Mouse (Mus musculus) heart, embryonic 13.5 days (tissue): ENCODE data around the gene Serpina1f. TPM values are rescaled to one million over a fixed set of nuclear protein-coding genes. Genes with fewer than 3 reads are reported as not detected.
"Not testable (repeated sequence)": the region's sequence is repeated elsewhere in the genome, so short reads cannot be mapped to it uniquely, and the experiment has no call there.

Source experiments
- ATAC-seq: fragments of 200-750 bp; cut with Nextera tagmentation; 2 replicates; pipeline ENCODE4 v1.8.0; 2017; ENCODE audit warnings: moderate TSS enrichment; ENCODE audit not compliant: insufficient number of reproducible peaks, low FRiP score, low TSS enrichment; ENCODE audit errors: extremely low read depth
- H3K27ac ChIP-seq: fragments of 300-500 bp; sonication (generic); replicated peaks from 2 replicates; pipeline ENCODE4 v1.5.1; 2015; ENCODE audit warnings: moderate library complexity, mild to moderate bottlenecking, inconsistent platforms
- H3K27me3 ChIP-seq: fragments of 300-500 bp; sonication (generic); replicated peaks from 2 replicates; pipeline ENCODE4 v1.6.1; 2015; ENCODE audit warnings: mild to moderate bottlenecking, inconsistent platforms
- H3K36me3 ChIP-seq: fragments of 300-500 bp; sonication (generic); 2 replicates; pipeline ENCODE4 v1.6.1; 2015; ENCODE audit warnings: mild to moderate bottlenecking, inconsistent platforms
- H3K4me1 ChIP-seq: fragments of 300-500 bp; sonication (generic); 2 replicates; pipeline ENCODE4 v1.6.1; 2015; ENCODE audit warnings: inconsistent platforms
- H3K4me2 ChIP-seq: fragments of 300-500 bp; sonication (generic); 2 replicates; pipeline ENCODE4 v1.6.1; 2015; ENCODE audit warnings: inconsistent platforms, mild to moderate bottlenecking, moderate library complexity
- H3K4me3 ChIP-seq: fragments of 300-500 bp; sonication (generic); 2 replicates; pipeline ENCODE4 v1.5.1; 2015; ENCODE audit warnings: moderate library complexity, mild to moderate bottlenecking, inconsistent platforms
- H3K9ac ChIP-seq: fragments of 300-500 bp; sonication (generic); 2 replicates; pipeline ENCODE4 v1.6.1; 2015; ENCODE audit warnings: inconsistent platforms, mild to moderate bottlenecking, moderate library complexity
- H3K9me3 ChIP-seq: fragments of 300-500 bp; sonication (generic); 2 replicates; pipeline ENCODE4 v1.6.1; 2016; ENCODE audit warnings: inconsistent platforms
- WGBS: fragments of 180-500 bp; shearing (Covaris S2); methylation state at CpG from one replicate; pipeline ENCODE4 v1.1.7; 2015; ENCODE audit warnings: mixed read lengths; 5-methylcytosine and 5-hydroxymethylcytosine counted together
- polyA plus RNA-seq: library from polyadenylated mRNA; unstranded; fragments of >200 nt; fragmentation: Nextera tagmentation; extraction: Ambion mirVana; gene quantifications from 2 replicates; pipeline ENCODE4 v1.2.1, GENCODE M21; 2015

The Serpina1f gene
- polyA plus RNA-seq, result not detected in 2 replicates

DNA sequence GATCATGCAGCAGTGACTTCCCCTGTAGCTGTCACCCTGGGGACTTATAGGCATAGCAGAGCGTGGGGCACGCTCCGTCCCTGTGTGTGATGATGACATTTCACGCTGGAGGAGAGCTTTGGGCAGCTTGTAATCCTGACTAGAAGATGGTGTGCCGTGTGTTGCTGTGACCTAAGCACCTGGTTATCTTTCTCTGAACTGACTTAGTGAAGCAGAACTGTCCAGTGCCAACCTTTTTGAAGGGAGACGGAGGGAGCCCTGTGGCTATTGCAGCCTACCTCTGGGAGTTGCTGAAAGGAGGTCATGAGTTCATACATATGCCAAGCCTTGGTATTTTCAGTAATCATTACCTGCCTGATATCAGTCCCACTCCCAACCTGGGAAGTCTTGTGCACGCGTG lies at the start of gene Serpina1f:
TSS of gene Serpina1f (minus strand) at position 101 of the 400 bp plus-strand sequence.
- Histone ChIP-seq H3K27ac (no peak within 1 kb of the TSS), H3K9me3 (no peaks in the 10 kb centered on the region), H3K4me2 (no peak within 1 kb of the TSS), H3K4me1 (no peaks in the 10 kb centered on the region; the same call in 1 of the 2 replicates), H3K9ac (no peak within 1 kb of the TSS), H3K4me3 (no peak within 1 kb of the TSS), H3K27me3 (no peaks in the 10 kb centered on the region), H3K36me3 (no peaks in the 10 kb centered on the region)
- no peak for ATAC-seq
- WGBS, result 78% methylated on average over 8 of the region's 8 CpGs

DNA sequence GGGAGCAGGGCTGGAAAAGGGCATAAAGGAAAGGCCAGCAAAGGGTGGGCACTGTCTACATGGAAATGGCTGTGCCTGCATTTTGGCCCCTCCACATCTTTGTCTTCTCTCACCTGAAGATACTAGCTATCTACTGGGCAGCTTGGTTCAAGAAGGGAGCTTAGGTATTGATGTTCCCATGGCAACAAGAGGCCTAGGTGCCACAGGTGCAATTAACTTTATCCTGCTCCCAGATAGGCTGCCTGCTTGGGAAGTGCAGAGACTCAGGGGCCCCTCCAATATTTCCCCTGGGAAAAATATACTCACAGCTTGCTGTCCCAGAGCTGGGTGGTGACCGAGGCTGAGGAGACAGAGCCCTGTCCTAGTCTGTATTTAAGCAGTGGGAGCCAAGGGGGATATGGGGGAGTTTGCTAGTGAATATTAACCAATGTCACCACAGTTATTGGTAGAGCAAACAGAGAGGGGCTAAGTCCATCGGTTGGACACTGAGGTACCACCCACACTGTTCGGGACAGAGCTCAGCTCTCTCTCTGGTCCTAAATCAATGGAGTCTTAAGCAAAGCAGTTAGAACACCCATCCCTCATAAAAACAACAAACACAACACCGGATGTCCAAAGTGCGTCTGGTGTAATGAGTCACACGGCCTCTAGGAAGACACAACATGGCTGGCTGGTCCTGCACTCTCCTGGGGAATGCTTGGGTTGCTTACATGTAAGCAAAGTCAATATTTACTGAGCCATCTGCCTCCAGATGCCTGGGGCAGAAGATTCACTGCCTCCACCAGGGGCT lies 42.7 kb upstream of the Serpina1f start:
- ATAC-seq, H3K27ac ChIP-seq, H3K4me2 ChIP-seq, H3K27me3 ChIP-seq, H3K4me1 ChIP-seq, H3K9ac ChIP-seq, H3K4me3 ChIP-seq, H3K36me3 ChIP-seq, H3K9me3 ChIP-seq: not testable (repeated sequence)
- WGBS, result 80% methylated on average over 6 of the region's 6 CpGs

DNA sequence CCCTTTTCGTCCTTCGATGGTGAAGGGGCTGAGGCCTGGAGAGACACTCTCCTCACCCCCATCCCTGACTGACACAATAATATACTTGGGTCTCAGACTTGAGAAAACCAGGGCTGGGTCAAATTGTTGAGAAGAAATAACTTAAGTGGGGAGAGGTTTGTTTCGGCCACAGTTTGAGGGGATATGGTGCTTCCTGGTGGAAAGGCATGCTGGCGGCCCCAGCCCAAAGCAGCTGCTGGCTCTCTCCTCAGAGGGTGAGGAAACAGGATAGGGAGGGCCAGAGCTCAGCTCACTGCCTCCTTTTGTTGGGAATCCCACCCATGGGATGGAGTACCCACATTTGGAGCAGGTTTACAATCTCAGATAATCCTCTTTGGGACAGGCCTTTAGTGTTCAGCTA lies 40.2 kb upstream of the Serpina1f start:
- not testable (repeated sequence) for H3K4me3 ChIP-seq
- WGBS, result 68% methylated on average over 4 of the region's 4 CpGs

DNA sequence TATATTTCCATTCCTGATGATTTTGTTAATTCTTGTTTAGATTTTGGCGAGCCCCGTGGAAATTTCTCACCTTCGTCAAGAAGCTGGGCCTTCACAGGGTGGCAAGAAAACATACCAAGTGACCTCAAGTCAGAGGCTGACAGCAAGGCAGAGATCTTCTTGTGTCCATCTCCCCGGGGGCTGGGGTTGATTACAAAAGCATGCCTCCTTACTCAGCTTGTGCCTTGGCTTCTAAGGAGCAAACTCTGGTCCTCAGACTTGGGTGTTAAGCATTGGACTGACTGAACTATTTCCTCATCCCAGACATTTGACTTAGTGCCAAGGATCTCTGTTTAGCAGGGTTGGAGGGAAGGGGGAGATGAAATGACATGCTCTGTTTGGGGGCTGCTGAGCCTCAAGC lies 39.8 kb upstream of the Serpina1f start:
- WGBS, result 68% methylated on average over 4 of the region's 4 CpGs
- not testable (repeated sequence) for H3K4me3 ChIP-seq, H3K36me3 ChIP-seq, ATAC-seq, H3K4me1 ChIP-seq, H3K9ac ChIP-seq, H3K4me2 ChIP-seq, H3K27me3 ChIP-seq, H3K9me3 ChIP-seq, H3K27ac ChIP-seq

More for the DNA sequence above, 40.2 kb upstream of the Serpina1f start:
- H3K9ac ChIP-seq, H3K9me3 ChIP-seq, ATAC-seq, H3K27me3 ChIP-seq, H3K27ac ChIP-seq, H3K4me1 ChIP-seq, H3K36me3 ChIP-seq, H3K4me2 ChIP-seq: not testable (repeated sequence)

GRCm38 (mm10) chr12:103711537-103711936 lies 16.2 kb upstream of the Serpina1f start:
- 68% methylated on average over 3 of the region's 3 CpGs for WGBS
- Histone ChIP-seq H3K36me3 (no peaks in the 10 kb centered on the region), H3K27ac (no peak overlapping the region), H3K4me2 (no peak overlapping the region), H3K9me3 (no peaks in the 10 kb centered on the region), H3K9ac (no peak overlapping the region), H3K4me3 (no peak overlapping the region), H3K4me1 (peaks cover 7% of the 10 kb centered on the region; the same call in 1 of the 2 replicates), H3K27me3 (no peaks in the 10 kb centered on the region)
- ATAC-seq, result no peak

DNA sequence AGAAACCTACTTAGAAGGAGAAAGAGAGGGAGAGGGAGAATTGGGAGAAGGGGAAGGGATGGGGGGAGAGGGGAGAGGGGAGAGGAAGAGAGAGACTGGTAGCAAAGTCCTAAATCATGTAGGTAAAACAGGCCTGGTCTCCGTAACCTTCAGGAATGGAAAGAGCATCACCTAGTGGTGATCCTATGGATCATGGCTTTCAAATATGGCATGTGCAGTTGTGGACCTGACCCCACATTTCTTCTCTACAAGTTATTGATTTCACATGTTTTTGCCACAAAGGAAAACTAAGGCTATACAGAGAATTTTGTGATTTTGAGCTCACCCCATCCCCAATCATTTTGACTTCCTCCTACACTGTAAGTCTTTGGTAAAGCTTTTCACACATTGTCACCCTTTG lies 15.1 kb upstream of the Serpina1f start:
- WGBS, result 38% methylated on average over 1 of the region's 1 CpGs
- Histone ChIP-seq H3K4me2 (no peak overlapping the region), H3K36me3 (no peaks in the 10 kb centered on the region), H3K4me3 (no peak overlapping the region), H3K9ac (no peak overlapping the region), H3K4me1 (peaks cover 7% of the 10 kb centered on the region; the same call in 1 of the 2 replicates), H3K27ac (no peak overlapping the region), H3K9me3 (no peaks in the 10 kb centered on the region), H3K27me3 (no peaks in the 10 kb centered on the region)
- ATAC-seq, result no peak

DNA sequence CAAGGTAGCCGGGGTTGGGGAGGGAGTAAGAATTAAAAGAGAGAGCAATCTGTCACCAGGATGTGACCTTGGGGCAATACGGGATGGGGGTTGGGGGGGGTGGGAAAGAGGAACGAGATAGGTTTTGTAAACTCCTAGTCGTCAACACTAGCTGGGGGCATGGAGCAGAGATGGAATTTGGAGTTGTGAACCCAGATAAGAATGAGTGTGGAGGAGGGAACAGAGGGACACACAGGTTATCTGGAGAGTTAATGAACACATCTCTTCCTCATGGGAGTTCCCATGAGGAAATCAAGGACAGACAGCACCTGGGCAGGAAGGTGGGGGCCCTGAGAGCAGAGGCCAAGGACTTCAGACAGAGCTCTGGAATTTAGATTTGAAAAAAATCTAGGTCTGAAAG lies 10.8 kb upstream of the Serpina1f start:
- Histone ChIP-seq H3K27ac (no peak overlapping the region), H3K4me1 (peaks cover 7% of the 10 kb centered on the region; the same call in 1 of the 2 replicates), H3K4me3 (no peak overlapping the region), H3K9ac (no peak overlapping the region), H3K36me3 (no peaks in the 10 kb centered on the region), H3K4me2 (no peak overlapping the region), H3K27me3 (no peaks in the 10 kb centered on the region), H3K9me3 (no peaks in the 10 kb centered on the region)
- ATAC-seq, result no peak
- 34% methylated on average over 4 of the region's 4 CpGs for WGBS

DNA sequence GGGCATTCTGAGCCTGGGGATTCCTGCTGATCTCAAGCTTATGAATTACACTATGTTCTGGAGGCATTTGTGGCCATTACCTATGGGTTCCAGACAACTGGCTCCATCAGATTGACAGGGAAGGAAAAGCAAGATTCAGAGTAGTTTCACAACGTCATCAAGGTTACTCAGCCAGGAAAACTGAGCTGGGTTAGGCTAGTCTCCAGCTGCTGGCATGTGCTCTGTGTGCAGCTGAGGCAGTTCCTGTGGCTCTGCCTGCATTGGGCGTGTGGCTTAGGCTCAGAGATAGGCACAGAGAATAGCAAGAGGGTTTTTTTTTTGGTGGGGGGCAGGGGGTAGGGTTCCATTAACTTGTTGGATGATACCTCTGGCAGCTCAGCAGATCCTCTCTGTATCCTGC lies 10.2 kb upstream of the Serpina1f start:
- Histone ChIP-seq H3K4me2 (no peak overlapping the region), H3K9me3 (no peaks in the 10 kb centered on the region)
- 53% methylated on average over 2 of the region's 2 CpGs for WGBS

DNA sequence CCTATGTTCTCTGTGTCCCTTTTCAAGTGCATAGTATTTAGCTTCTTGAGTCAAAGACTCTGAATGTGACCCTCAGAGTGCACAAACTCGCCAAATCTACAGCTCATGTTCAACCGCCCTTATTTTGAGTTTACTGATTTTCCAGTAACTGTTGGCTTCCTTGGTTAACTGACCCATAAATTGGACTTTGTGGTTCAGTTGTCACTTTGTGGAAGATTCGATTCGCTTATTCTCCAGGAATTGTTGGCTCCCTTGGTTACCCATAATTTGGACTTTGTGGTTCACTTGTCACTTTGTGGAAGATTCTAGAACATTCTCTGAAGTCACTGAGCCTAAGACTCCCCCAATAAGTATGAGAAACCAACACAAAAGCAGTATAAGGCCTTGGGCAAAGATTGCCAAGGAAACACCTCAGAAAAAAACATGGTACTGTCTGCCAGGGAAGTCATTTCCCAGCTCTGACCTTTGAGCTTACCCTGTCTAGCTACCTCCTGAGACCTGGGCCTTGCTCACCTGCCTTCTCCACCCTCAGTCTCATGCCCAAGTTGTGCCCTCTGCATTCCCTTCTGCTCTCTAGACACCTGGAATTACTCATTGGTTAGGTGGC lies 4.9 kb upstream of the Serpina1f start:
- Histone ChIP-seq H3K9ac (no peak overlapping the region), H3K27ac (no peak overlapping the region), H3K4me1 (no peaks in the 10 kb centered on the region; the same call in 1 of the 2 replicates), H3K27me3 (no peaks in the 10 kb centered on the region), H3K4me3 (no peak overlapping the region), H3K36me3 (no peaks in the 10 kb centered on the region), H3K9me3 (no peaks in the 10 kb centered on the region), H3K4me2 (no peak overlapping the region)
- WGBS, result 74% methylated on average over 4 of the region's 4 CpGs
- no peak for ATAC-seq

More for the DNA sequence above, 10.2 kb upstream of the Serpina1f start:
- H3K4me1 ChIP-seq, result peaks cover 7% of the 10 kb centered on the region; the same call in 1 of the 2 replicates
- H3K9ac ChIP-seq, result no peak overlapping the region
- no peaks in the 10 kb centered on the region for H3K27me3 ChIP-seq
- no peak for ATAC-seq
- no peak overlapping the region for H3K4me3 ChIP-seq
- H3K27ac ChIP-seq, result no peak overlapping the region
- H3K36me3 ChIP-seq, result no peaks in the 10 kb centered on the region

- WGBS, result 21% methylated on average over 3 of the region's 3 CpGs
- ATAC-seq, result no peak
- H3K27me3 ChIP-seq, result no peaks in the 10 kb centered on the region
- no peaks in the 10 kb centered on the region for H3K9me3 ChIP-seq
- peaks cover 6% of the 10 kb centered on the region; the same call in 1 of the 2 replicates for H3K4me1 ChIP-seq
- H3K9ac ChIP-seq, result no peak overlapping the region
- no peak overlapping the region for H3K4me2 ChIP-seq
- no peak overlapping the region for H3K4me3 ChIP-seq
- H3K36me3 ChIP-seq, result no peaks in the 10 kb centered on the region
- H3K27ac ChIP-seq, result no peak overlapping the region
These were observed 7.0 kb downstream of the Serpina1f start for GRCm38 (mm10) chr12:103688221-103688814.

DNA sequence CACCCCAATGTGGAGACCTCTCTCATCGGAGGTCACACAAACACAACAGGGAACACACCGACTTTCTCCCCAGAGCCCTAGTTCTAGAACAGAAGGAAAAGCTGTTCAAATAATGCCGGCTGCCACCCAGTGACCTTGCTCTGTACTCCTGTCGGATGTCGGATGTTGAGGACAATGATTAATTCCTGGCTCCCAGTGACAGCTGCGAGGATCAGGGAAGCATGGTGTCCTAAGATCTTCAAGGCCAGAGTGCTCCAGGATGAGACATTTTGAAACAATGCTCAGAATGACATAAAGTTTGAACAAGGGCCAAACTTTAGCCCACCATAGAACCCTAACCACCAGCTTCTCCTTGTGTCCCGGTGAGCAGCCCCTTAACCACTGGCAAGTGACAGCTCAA lies 8.3 kb downstream of the Serpina1f start:
- H3K27ac ChIP-seq, result no peak overlapping the region
- H3K4me3 ChIP-seq, result no peak overlapping the region
- H3K9me3 ChIP-seq, result no peaks in the 10 kb centered on the region
- no peaks in the 10 kb centered on the region for H3K27me3 ChIP-seq
- ATAC-seq, result no peak
- no peak overlapping the region for H3K4me2 ChIP-seq
- peaks cover 6% of the 10 kb centered on the region; the same call in 1 of the 2 replicates for H3K4me1 ChIP-seq
- H3K9ac ChIP-seq, result no peak overlapping the region
- no peaks in the 10 kb centered on the region for H3K36me3 ChIP-seq
- WGBS, result 61% methylated on average over 7 of the region's 7 CpGs
